Mouse (Mus musculus) macrophage (primary cell): ENCODE data around the gene Rhobtb1. TPM values are rescaled to one million over a fixed set of nuclear protein-coding genes. Genes with fewer than 3 reads are reported as not detected.

Experiments
- H3K27ac ChIP-seq: fragments of 350-480 bp; formaldehyde crosslinking; 2 replicates; pipeline ENCODE4 v1.9.0; 2021
- H3K36me3 ChIP-seq: fragments of 350-480 bp; formaldehyde crosslinking; 2 replicates; pipeline ENCODE4 v1.9.0; 2021; ENCODE audit errors: inconsistent target
- H3K4me3 ChIP-seq: fragments of 350-480 bp; formaldehyde crosslinking; 2 replicates; pipeline ENCODE4 v1.9.0; 2021; ENCODE audit errors: inconsistent target
- H3K79me2 ChIP-seq: fragments of 350-480 bp; formaldehyde crosslinking; 2 replicates; pipeline ENCODE4 v1.9.0; 2021; ENCODE audit errors: inconsistent target
- WGBS: methylation state at CpG from one replicate; pipeline ENCODE4 v1.1.7; 2026; ENCODE audit warnings: inconsistent platforms; ENCODE audit not compliant: missing documents; 5-methylcytosine and 5-hydroxymethylcytosine counted together
- polyA plus RNA-seq: library from polyadenylated mRNA; stranded (reverse); fragments of 250-400 nt; gene quantifications from 3 replicates; pipeline ENCODE4 v1.2.4, GENCODE M21; 2018; ENCODE audit warnings: inconsistent platforms

Gene Rhobtb1
- polyA plus RNA-seq, 1 experiment from 2014 or later, result 15.6 TPM

DNA sequence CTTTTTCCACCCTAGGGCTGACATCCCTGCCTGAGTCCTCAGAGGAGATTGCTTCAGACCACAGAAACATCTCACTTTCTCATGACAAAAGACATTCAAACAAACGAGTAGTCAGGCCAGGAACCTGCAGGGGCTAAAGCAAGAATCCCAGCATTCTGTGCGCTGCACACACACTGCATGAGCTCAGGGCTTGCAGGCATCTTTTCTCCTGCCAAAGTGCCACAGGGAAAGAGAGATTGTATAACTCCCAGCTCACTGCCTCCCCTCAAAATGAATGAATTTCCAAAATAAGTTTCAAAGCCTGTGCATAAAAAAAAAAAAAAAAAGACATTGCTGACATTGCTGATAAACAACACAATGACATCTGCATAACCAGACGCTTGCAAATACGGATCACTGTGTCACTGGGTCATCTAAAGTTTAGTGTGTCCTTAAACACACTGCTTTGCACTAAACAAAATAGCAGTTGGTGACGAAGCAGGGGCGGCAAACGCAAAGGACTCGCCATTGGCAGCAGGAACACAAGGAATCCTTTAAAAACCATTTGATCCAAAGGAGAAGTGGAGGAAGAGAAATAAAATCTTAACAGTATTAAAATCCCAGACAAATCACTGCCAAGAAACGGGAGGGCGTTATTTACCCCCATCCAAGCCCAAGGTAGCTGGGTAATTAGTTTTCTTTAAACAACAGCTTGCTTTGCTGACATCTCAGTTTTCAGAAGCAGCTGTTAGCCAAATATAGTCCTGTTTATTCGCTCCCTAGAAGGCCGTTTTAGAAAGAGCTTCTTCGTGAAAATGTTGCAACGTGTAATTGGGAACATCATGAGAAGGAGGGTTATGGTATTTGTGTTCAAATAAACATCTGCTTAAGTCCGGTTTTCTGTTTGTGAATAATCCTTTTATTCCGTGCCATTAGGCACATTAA, 183.3 kb downstream of the Rhobtb1 start:
- H3K36me3 ChIP-seq, result peaks cover 26% of the 10 kb centered on the region; the same call in 1 of the 2 replicates
- H3K79me2 ChIP-seq, result no peaks in the 10 kb centered on the region
- 93% methylated on average over 16 of the region's 16 CpGs for WGBS
- H3K4me3 ChIP-seq, result no peak overlapping the region
- H3K27ac ChIP-seq, result no peak overlapping the region

DNA sequence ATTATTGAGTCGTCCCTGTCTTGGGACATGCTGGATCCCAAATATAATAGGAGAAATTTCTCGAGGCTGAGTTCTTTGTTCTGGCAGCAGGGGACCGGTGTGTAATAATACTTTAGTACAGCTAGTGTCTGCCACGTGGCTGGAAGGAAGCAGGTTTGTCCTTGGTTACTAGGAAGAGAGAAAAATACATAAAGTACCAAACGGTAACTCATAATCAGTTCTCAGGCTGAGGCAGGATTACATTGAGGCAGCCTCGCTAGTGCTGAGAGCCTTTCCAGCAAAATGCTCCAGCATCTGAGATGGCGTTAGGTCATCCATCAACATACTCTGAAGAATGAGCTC, 183.9 kb downstream of the Rhobtb1 start:
- Histone ChIP-seq H3K4me3 (no peak overlapping the region), H3K79me2 (no peaks in the 10 kb centered on the region), H3K27ac (no peak overlapping the region), H3K36me3 (peaks cover 28% of the 10 kb centered on the region; the same call in 1 of the 2 replicates)
- WGBS, result 90% methylated on average over 7 of the region's 7 CpGs

DNA sequence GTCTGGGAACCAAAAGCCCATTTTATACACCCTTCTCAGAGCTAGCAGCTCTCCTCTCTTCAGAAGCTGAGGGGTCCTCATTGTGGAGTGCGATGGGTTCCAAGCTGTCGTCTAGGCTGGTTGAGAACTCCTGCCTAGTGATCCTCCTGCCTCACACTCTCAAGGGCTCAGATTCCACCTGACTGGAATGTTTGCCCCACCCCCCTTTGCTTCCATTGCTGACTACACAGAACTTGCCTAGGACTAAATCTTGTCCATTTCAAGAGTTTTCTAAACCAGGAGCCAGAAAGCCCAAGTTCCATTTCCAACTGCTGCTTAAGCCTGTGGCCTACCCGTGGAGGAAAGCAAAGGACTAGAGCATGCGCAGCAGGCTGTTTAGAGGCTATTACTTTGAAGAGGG, 184.4 kb downstream of the Rhobtb1 start:
- H3K36me3 ChIP-seq, result peaks cover 33% of the 10 kb centered on the region; the same call in 1 of the 2 replicates
- no peak overlapping the region for H3K27ac ChIP-seq
- 0 out of 2 replicates have a peak, but pooled peaks cover 3% of the 10 kb centered on the region for H3K79me2 ChIP-seq
- WGBS, result 89% methylated on average over 4 of the region's 4 CpGs
- no peak overlapping the region for H3K4me3 ChIP-seq

DNA sequence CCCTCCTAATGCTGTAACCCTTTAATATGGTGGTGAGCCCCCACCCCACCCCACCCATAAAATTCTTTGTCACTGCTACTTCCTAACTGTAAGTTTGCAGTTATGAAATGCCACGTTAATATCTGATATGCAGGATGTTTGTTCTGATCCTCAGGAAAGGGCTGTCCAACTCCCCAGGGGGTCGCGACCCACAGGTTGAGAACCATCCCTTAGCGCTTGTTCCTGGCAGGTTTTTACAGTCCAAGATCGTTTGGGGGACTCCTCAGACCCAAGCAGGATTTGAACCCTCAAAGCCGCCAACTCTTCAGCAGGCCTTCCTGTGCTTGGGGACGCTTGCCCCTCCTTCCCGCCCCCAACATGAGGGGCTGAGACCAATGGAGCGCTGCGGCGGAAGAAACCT, 185.0 kb downstream of the Rhobtb1 start:
- Histone ChIP-seq H3K36me3 (peaks cover 34% of the 10 kb centered on the region; the same call in 1 of the 2 replicates), H3K27ac (no peak overlapping the region), H3K79me2 (peaks cover 9% of the 10 kb centered on the region; the same call in 1 of the 2 replicates), H3K4me3 (no peak overlapping the region)
- 85% methylated on average over 11 of the region's 11 CpGs for WGBS

DNA sequence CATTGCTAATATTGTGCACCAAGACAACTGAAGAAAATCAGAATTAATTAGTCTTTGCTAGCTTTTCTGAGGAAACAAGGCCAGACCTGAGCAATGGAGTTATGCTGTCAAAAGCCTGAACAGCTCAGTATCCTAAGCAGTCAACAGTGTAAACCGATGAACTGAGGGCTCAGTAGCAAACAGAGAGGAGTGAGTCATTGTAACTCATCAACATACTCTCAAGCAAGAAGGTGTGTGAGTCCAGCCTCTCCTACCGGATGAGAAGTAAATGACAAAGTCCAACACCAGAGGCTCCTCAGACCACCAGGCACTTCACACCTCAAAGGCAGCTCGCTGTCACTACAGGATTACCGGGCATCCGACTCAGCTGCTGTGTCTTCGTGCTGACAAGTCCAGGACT, 188.8 kb downstream of the Rhobtb1 start:
- peaks cover 34% of the 10 kb centered on the region; the same call in 1 of the 2 replicates for H3K36me3 ChIP-seq
- H3K79me2 ChIP-seq, result peaks cover 47% of the 10 kb centered on the region
- 93% methylated on average over 6 of the region's 6 CpGs for WGBS
- H3K4me3 ChIP-seq, result no peak overlapping the region
- H3K27ac ChIP-seq, result no peak overlapping the region

Other genes with a start within 250 kb of the Rhobtb1 start
- gene A930033H14Rik, start 61.7 kb downstream of the Rhobtb1 start, polyA plus RNA-seq, result 0.46 to 0.94 TPM (median 0.87 TPM) in 3 replicates
- 23.9 to 111 TPM (median 50.1 TPM) in 3 replicates for gene Cdk1, start 201.5 kb downstream of the Rhobtb1 start, polyA plus RNA-seq
- gene Ank3, start 247.3 kb downstream of the Rhobtb1 start, polyA plus RNA-seq, result not detected in 3 replicates